Mouse (Mus musculus): ENCODE measurements around the gene Nudt7. TPM values are rescaled to one million over a fixed set of nuclear protein-coding genes. Genes with fewer than 3 reads are reported as not detected.

Nudt7 gene
- polyA plus RNA-seq, 1 experiment from 2014 or later = 13.4 TPM

GRCm38 (mm10) chr8:114109365-114110140 lies 23.8 kb upstream of the Nudt7 start:
- no peak overlapping the region for H3K9ac ChIP-seq (replicated peaks; ENCODE audit: low read length)
- whole genome bisulfite sequencing = 83% methylated on average over 20 of the region's 20 CpGs
- DNase-seq (ENCODE audit: low spot score) (no peak), ATAC-seq (replicated peaks; ENCODE audit: insufficient number of reproducible peaks, low FRiP score, low TSS enrichment, low read depth) (no peak)
- H3K9me3 ChIP-seq (replicated peaks; ENCODE audit: control insufficient read depth, low read length) = no peaks in the 10 kb centered on the region
- H3K27ac ChIP-seq (replicated peaks; ENCODE audit: low read depth, low read length) = no peak overlapping the region
- H3K36me3 ChIP-seq (replicated peaks; ENCODE audit: control insufficient read depth, insufficient read depth, low read depth, low read length) = no peaks in the 10 kb centered on the region
- no peaks in the 10 kb centered on the region for H3K27me3 ChIP-seq (ENCODE audit: control insufficient read depth, insufficient read depth, low read length)
- H3K4me2 ChIP-seq (ENCODE audit: low read depth, low read length) = no peak overlapping the region
- H3K4me1 ChIP-seq (ENCODE audit: control insufficient read depth, insufficient read depth, low read length) = no peaks in the 10 kb centered on the region
- H3K4me3 ChIP-seq (ENCODE audit: low read depth, low read length) = no peak overlapping the region

- ATAC-seq (replicated peaks; ENCODE audit: insufficient number of reproducible peaks, low FRiP score, low TSS enrichment, low read depth) = no peak
- DNase-seq (ENCODE audit: low spot score) = no peak
- Histone ChIP-seq H3K4me2 (ENCODE audit: low read depth, low read length) (no peak overlapping the region), H3K9me3 (replicated peaks; ENCODE audit: control insufficient read depth, low read length) (no peaks in the 10 kb centered on the region), H3K36me3 (replicated peaks; ENCODE audit: control insufficient read depth, insufficient read depth, low read depth, low read length) (no peaks in the 10 kb centered on the region), H3K27ac (replicated peaks; ENCODE audit: low read depth, low read length) (no peak overlapping the region), H3K27me3 (ENCODE audit: control insufficient read depth, insufficient read depth, low read length) (no peaks in the 10 kb centered on the region), H3K9ac (replicated peaks; ENCODE audit: low read length) (no peak overlapping the region), H3K4me1 (ENCODE audit: control insufficient read depth, insufficient read depth, low read length) (no peaks in the 10 kb centered on the region), H3K4me3 (ENCODE audit: low read depth, low read length) (no peak overlapping the region)
- 39% methylated on average over 1 of the region's 1 CpGs for WGBS
Observed at GRCm38 (mm10) chr8:114115076-114115475, 18.3 kb upstream of the Nudt7 start.

- DNase-seq (ENCODE audit: low spot score) = peak; percentile 42
- no peaks in the 10 kb centered on the region for H3K9me3 ChIP-seq (replicated peaks; ENCODE audit: control insufficient read depth, low read length)
- no peak overlapping the region for H3K27ac ChIP-seq (replicated peaks; ENCODE audit: low read depth, low read length)
- no peaks in the 10 kb centered on the region for H3K4me1 ChIP-seq (ENCODE audit: control insufficient read depth, insufficient read depth, low read length)
- ATAC-seq (replicated peaks; ENCODE audit: insufficient number of reproducible peaks, low FRiP score, low TSS enrichment, low read depth) = no peak; the same call in 1 of the 2 replicates
- H3K36me3 ChIP-seq (replicated peaks; ENCODE audit: control insufficient read depth, insufficient read depth, low read depth, low read length) = no peaks in the 10 kb centered on the region
- H3K4me2 ChIP-seq (ENCODE audit: low read depth, low read length) = no peak overlapping the region
- H3K27me3 ChIP-seq (ENCODE audit: control insufficient read depth, insufficient read depth, low read length) = no peaks in the 10 kb centered on the region
- 5% methylated on average over 2 of the region's 2 CpGs for WGBS
- H3K9ac ChIP-seq (replicated peaks; ENCODE audit: low read length) = no peak overlapping the region
- no peak overlapping the region for H3K4me3 ChIP-seq (ENCODE audit: low read depth, low read length)
Observed at GRCm38 (mm10) chr8:114116049-114116448, 17.3 kb upstream of the Nudt7 start.

GRCm38 (mm10) chr8:114117439-114117838 lies 15.9 kb upstream of the Nudt7 start:
- Histone ChIP-seq H3K27ac (replicated peaks; ENCODE audit: low read depth, low read length) (no peak overlapping the region), H3K4me2 (ENCODE audit: low read depth, low read length) (no peak overlapping the region), H3K9me3 (replicated peaks; ENCODE audit: control insufficient read depth, low read length) (no peaks in the 10 kb centered on the region), H3K27me3 (ENCODE audit: control insufficient read depth, insufficient read depth, low read length) (no peaks in the 10 kb centered on the region), H3K9ac (replicated peaks; ENCODE audit: low read length) (no peak overlapping the region), H3K4me1 (ENCODE audit: control insufficient read depth, insufficient read depth, low read length) (no peaks in the 10 kb centered on the region), H3K36me3 (replicated peaks; ENCODE audit: control insufficient read depth, insufficient read depth, low read depth, low read length) (no peaks in the 10 kb centered on the region), H3K4me3 (ENCODE audit: low read depth, low read length) (no peak overlapping the region)
- DNase-seq (ENCODE audit: low spot score) = no peak
- no peak for ATAC-seq (replicated peaks; ENCODE audit: insufficient number of reproducible peaks, low FRiP score, low TSS enrichment, low read depth)

- no peaks in the 10 kb centered on the region for H3K4me1 ChIP-seq (ENCODE audit: control insufficient read depth, insufficient read depth, low read length)
- WGBS = 96% methylated on average over 1 of the region's 1 CpGs
Observed at GRCm38 (mm10) chr8:114121781-114122180, 11.6 kb upstream of the Nudt7 start.

GRCm38 (mm10) chr8:114123611-114124010 lies 9.7 kb upstream of the Nudt7 start:
- Histone ChIP-seq H3K27me3 (ENCODE audit: control insufficient read depth, insufficient read depth, low read length) (no peaks in the 10 kb centered on the region), H3K36me3 (replicated peaks; ENCODE audit: control insufficient read depth, insufficient read depth, low read depth, low read length) (no peaks in the 10 kb centered on the region), H3K9me3 (replicated peaks; ENCODE audit: control insufficient read depth, low read length) (no peaks in the 10 kb centered on the region), H3K27ac (replicated peaks; ENCODE audit: low read depth, low read length) (no peak overlapping the region), H3K4me3 (ENCODE audit: low read depth, low read length) (no peak overlapping the region), H3K4me1 (ENCODE audit: control insufficient read depth, insufficient read depth, low read length) (no peaks in the 10 kb centered on the region), H3K4me2 (ENCODE audit: low read depth, low read length) (no peak overlapping the region), H3K9ac (replicated peaks; ENCODE audit: low read length) (no peak overlapping the region)
- DNase-seq (ENCODE audit: low spot score) = no peak
- 74% methylated on average over 3 of the region's 3 CpGs for WGBS
- ATAC-seq (replicated peaks; ENCODE audit: insufficient number of reproducible peaks, low FRiP score, low TSS enrichment, low read depth) = no peak

More at GRCm38 (mm10) chr8:114121781-114122180, 11.6 kb upstream of the Nudt7 start:
- no peaks in the 10 kb centered on the region for H3K9me3 ChIP-seq (replicated peaks; ENCODE audit: control insufficient read depth, low read length)
- H3K27ac ChIP-seq (replicated peaks; ENCODE audit: low read depth, low read length) = no peak overlapping the region
- DNase-seq (ENCODE audit: low spot score) = no peak
- ATAC-seq (replicated peaks; ENCODE audit: insufficient number of reproducible peaks, low FRiP score, low TSS enrichment, low read depth) = no peak
- H3K36me3 ChIP-seq (replicated peaks; ENCODE audit: control insufficient read depth, insufficient read depth, low read depth, low read length) = no peaks in the 10 kb centered on the region
- no peak overlapping the region for H3K4me2 ChIP-seq (ENCODE audit: low read depth, low read length)
- no peak overlapping the region for H3K9ac ChIP-seq (replicated peaks; ENCODE audit: low read length)
- no peaks in the 10 kb centered on the region for H3K27me3 ChIP-seq (ENCODE audit: control insufficient read depth, insufficient read depth, low read length)
- H3K4me3 ChIP-seq (ENCODE audit: low read depth, low read length) = no peak overlapping the region

GRCm38 (mm10) chr8:114124084-114124750 lies 9.1 kb upstream of the Nudt7 start:
- H3K27ac ChIP-seq (replicated peaks; ENCODE audit: low read depth, low read length) = no peak overlapping the region
- no peak overlapping the region for H3K4me2 ChIP-seq (ENCODE audit: low read depth, low read length)
- no peaks in the 10 kb centered on the region for H3K4me1 ChIP-seq (ENCODE audit: control insufficient read depth, insufficient read depth, low read length)
- H3K9me3 ChIP-seq (replicated peaks; ENCODE audit: control insufficient read depth, low read length) = no peaks in the 10 kb centered on the region
- H3K27me3 ChIP-seq (ENCODE audit: control insufficient read depth, insufficient read depth, low read length) = no peaks in the 10 kb centered on the region
- no peak overlapping the region for H3K9ac ChIP-seq (replicated peaks; ENCODE audit: low read length)
- DNase-seq (ENCODE audit: low spot score) (no peak), ATAC-seq (replicated peaks; ENCODE audit: insufficient number of reproducible peaks, low FRiP score, low TSS enrichment, low read depth) (no peak)
- WGBS = 74% methylated on average over 4 of the region's 4 CpGs
- H3K4me3 ChIP-seq (ENCODE audit: low read depth, low read length) = no peak overlapping the region
- no peaks in the 10 kb centered on the region for H3K36me3 ChIP-seq (replicated peaks; ENCODE audit: control insufficient read depth, insufficient read depth, low read depth, low read length)

- no peaks in the 10 kb centered on the region for H3K4me1 ChIP-seq (ENCODE audit: control insufficient read depth, insufficient read depth, low read length)
- no peak overlapping the region for H3K27ac ChIP-seq (replicated peaks; ENCODE audit: low read depth, low read length)
- WGBS = 87% methylated on average over 7 of the region's 7 CpGs
- H3K9ac ChIP-seq (replicated peaks; ENCODE audit: low read length) = no peak overlapping the region
- no peak for DNase-seq (ENCODE audit: low spot score)
- no peak overlapping the region for H3K4me2 ChIP-seq (ENCODE audit: low read depth, low read length)
- no peaks in the 10 kb centered on the region for H3K36me3 ChIP-seq (replicated peaks; ENCODE audit: control insufficient read depth, insufficient read depth, low read depth, low read length)
- ATAC-seq (replicated peaks; ENCODE audit: insufficient number of reproducible peaks, low FRiP score, low TSS enrichment, low read depth) = no peak
- no peaks in the 10 kb centered on the region for H3K9me3 ChIP-seq (replicated peaks; ENCODE audit: control insufficient read depth, low read length)
- no peak overlapping the region for H3K4me3 ChIP-seq (ENCODE audit: low read depth, low read length)
- H3K27me3 ChIP-seq (ENCODE audit: control insufficient read depth, insufficient read depth, low read length) = no peaks in the 10 kb centered on the region
Observed at GRCm38 (mm10) chr8:114130838-114131237, 2.5 kb upstream of the Nudt7 start.
